Mouse (Mus musculus) urinary bladder, postnatal 4 days (tissue): Measurements from ENCODE around the gene Ugp2.

Experiments used
- DNase-seq, 2 experiments: peaks; one replicate each; pipeline ENCODE4 v3.0.0; 2021 to 2022; ENCODE audit warnings: low spot score in 2 of 2

Ugp2 gene

DNA sequence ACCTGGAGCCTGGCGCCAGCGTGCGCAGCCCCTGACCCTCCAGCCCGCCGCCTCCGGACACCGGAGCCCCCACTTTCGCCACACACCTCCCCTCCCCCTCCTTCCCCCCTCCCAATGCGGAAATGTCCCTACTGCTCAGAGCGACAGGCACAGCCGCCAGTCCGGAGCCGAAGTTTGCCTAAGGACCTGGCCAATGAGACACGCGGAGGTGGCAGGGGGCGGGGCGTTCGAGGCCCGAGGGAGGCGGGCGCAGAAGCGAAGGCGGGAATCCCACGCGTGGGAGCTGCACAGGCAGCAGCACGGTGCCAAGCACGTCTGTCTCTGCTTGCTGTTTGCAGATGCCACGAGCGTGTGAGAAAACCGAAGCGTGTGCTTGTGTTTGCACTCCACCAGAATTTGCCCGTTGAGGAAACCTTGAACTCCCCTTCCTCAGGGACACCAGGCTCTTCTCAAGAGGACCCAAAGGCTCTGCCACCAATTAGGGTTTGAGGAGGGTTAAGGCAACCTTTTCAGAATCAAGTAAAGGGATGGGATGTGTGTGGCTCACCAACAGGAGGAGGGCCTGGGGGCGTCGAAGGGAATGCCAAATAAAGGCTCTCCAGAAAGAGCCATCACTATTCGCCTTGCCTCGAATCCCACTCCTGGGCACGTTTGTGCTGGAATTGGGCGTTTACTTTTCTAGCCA, at the start of gene Ugp2:
TSS of gene Ugp2 (minus strand) at position 80 of the 685 bp plus-strand sequence.
- DNase-seq, result peak; percentile 96 to 98

GRCm38 (mm10) chr11:21414911-21415381, 43.9 kb upstream of the Ugp2 start:
- no peak for DNase-seq

- DNase-seq, result no peak
Observed at GRCm38 (mm10) chr11:21406668-21407067, 35.7 kb upstream of the Ugp2 start.

GRCm38 (mm10) chr11:21406141-21406540, 35.1 kb upstream of the Ugp2 start:
- DNase-seq, result no peak

DNA sequence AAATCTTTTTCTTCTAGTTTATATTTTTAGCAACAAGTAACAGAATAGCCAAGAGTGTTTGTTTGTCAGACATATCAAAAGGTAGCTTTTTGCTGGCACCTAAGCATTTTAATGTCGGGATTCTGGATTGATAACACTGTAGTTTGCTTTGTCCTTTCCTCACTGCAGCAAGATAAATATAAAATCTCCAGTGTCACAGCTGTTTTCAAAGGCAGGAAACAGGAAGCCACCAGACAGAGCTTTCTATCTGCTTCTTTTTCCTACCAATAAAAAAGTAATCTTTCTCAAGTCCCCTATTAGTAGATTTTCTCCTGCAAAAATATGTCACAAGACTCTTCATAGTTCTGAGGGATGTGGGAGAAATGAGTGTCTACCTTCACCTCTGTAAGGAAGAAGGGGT, 32.9 kb upstream of the Ugp2 start:
- no peak for DNase-seq

GRCm38 (mm10) chr11:21402481-21403254, 31.7 kb upstream of the Ugp2 start:
- DNase-seq, result no peak

GRCm38 (mm10) chr11:21401248-21401647, 30.2 kb upstream of the Ugp2 start:
- no peak for DNase-seq

DNA sequence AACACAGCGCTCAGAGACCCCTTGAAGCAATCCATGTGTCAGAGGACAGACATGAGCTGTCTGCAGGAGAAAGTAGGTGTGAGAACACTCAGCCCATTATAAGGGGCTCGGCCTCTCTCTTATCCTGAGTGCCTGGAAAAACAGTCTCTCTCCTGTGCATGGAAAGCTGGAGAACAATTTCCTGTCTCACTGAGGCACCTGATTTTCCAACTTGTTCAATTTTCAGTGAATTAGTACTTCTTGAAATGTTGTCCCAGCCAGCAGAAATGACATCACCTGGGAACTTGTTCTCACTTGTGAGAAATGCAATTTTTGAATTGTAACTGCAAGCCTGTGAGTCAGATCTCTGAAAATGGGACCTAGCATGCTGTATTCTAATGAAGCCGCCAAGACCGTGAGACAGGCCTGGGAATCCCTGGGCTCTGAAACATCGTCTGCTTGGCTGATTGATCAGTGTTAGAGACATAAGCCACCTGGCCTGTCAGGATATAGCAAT, 28.2 kb upstream of the Ugp2 start:
- no peak for DNase-seq

DNA sequence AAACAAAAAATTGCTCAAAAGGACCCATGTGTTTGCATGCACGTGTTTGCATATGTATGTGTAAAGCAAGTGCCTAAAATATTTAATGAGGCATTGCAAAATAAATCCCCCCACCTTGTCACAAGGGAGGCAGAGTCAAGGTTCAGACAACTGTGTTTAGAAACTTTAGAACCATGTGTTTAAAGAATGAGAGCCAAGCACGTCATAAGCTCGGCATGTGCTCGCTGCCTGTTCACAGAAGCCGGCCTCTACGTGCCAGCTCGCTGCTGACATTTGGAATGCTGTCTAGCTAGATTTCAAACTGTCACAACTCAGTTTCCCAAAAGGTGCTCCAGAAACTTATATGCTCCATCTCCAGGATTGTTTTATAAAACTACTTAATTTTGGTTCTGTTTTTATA, 27.5 kb upstream of the Ugp2 start:
- no peak for DNase-seq

DNA sequence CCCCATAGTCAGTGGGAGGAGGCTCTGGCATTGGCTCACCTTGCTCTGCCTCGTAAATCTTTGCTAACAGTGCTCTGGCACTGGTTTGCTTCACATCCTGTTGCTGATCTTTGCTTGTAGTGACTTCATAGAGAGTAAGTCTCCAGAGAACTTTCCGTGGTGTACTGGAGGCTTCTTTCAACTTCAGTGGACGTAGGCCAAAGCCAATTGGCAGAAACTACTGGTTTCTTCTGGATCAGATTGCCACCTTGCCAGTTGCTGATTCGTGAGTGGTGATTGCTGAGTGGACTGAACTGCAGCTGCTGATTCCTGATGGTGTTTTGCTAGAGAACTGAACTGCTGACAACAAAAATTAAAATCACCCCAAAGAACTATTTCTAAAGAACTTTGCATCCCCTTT, 15.8 kb upstream of the Ugp2 start:
- DNase-seq, result no peak

GRCm38 (mm10) chr11:21374096-21374495, 3.1 kb upstream of the Ugp2 start:
- DNase-seq, result no peak

DNA sequence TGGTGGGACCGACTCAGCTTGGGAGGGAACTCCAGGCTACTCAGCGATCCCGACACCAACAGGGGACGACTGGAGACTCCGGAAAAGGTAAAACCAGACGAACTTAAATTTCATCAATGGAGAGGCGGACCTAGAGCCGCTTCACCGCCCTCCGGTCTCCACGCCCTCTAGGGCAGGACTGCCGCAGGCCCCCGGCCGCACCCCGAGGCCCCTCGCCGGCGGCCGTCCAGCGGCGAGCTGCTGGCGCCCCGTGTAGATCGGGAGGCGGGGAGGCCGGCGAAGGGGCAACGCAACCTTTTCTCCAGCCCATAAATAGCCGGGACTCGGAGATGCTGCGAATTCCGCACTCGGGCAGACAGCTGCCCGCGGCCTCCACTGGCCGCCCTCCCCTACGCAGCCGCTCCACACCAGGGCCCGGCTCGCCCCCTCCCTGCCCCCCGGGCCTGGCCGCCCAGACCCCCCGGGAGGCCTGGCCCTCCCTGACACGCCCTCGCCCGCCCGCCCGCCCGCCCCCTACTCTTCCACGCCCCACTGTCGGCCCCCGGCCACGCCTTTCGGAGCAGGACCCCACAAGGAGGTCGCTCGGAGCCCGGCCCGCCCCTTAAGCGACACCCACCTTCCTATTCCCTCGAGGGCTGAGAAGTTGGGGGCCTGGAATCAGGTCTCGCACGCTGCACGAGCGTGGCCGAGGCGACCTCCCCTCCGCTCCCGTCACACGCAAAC, 441 bp downstream of the Ugp2 start:
- peak; percentile 83 to 84 for DNase-seq

GRCm38 (mm10) chr11:21369248-21370016, 1.6 kb downstream of the Ugp2 start:
- no peak for DNase-seq

DNA sequence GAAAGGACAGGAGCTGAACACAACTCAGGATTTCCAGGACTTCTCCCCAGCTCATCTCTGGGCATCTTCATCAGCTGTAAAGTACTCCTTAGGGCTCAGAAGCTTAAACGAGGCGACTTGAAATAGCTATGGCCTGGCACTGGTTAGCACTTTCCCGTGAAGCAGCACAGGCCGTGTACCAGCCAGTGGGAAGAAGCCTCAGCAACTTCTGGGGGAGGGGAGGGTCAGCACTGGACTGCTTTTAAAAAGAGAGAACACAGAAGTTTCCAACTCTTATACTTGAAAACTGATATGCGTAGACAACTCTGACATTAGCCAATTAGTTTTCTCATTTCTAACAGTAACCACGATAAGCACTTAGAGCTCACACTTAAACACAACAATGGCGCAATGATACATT, 2.5 kb downstream of the Ugp2 start:
- DNase-seq, result no peak

DNA sequence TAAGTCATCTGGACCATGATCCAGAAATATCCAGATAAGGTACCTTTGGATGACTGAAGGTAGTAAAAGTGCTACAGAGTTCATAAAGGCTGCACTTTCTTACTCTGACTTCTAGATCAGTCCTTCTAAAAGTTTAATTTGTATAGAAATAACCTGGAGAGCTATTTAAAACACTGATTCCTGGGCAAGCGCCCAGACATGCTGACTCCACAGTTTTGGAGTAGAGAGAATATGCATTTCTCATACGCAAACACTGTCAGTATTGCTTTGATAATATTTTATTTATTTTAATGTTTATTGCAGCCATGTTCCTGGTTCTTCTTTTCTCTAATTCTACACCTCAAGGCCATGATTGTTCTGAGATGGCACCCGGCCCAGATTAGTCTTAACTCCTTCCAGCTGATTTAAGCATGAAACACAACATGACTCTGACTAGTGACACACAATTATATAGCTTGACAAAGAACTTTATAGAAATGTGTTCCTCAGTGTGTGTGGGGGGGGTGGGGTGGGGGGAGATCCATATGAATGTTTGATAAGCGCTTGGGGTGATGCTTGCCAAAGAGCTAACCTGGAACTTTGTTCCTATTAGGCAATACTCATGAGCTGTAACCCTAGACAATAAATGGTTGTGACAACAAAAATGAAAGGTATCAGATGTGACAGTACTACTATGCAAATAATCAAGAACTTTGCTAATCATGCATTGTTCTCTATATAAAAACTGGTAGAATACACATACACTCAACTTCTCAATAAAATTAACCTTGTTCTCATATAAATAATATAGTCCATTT, 7.7 kb downstream of the Ugp2 start:
- DNase-seq, result no peak

GRCm38 (mm10) chr11:21351296-21351695, 19.7 kb downstream of the Ugp2 start:
- DNase-seq, result no peak

DNA sequence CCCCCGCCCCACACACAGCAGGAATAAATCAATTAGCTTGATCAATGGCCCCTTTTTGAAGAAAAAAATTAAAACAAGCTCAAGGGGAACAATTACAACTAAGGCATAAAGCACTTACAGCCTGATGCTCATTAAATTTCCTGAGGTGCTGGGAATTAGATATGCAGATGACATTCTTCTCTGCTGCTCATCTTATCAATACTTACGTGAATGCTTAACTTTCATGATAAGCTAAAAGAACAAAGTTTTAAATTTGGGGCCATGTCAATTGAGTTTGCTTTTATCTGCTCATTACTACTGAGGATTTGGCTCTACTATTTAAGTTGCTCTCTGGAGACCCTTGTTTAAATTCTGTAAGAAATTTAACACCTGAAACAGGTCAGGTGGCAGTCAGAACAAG, 22.1 kb downstream of the Ugp2 start:
- DNase-seq, result no peak

DNA sequence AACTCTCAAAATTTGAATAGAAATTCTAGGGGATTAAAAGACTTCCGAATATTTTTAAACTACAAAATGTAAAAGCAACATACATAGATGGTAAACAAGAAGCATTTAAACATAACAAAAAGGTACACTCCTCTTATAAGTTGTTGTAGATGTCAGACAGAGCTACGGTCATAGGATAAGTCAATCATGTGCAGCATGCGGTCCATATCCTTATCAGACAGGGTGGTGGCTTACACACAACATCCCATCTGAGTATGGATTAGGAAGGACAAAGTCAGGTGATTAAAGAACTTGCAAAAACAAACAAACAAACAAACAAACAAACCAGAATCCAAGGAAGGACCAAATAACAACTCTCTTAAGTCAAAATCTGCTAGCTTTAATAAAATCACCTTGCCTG, 25.0 kb downstream of the Ugp2 start:
- no peak for DNase-seq

- no peak for DNase-seq
Observed at GRCm38 (mm10) chr11:21343490-21343889, 27.5 kb downstream of the Ugp2 start.

- DNase-seq, result no peak
Observed at GRCm38 (mm10) chr11:21339088-21339487, 31.9 kb downstream of the Ugp2 start.

GRCm38 (mm10) chr11:21337855-21338254, 33.1 kb downstream of the Ugp2 start:
- DNase-seq, result no peak
